Mouse (Mus musculus): Measurements from ENCODE around the gene H2bfm. TPM values are rescaled to one million over a fixed set of nuclear protein-coding genes. Genes with fewer than 3 reads are reported as not detected.
"Not testable (repeated sequence)": the region's sequence is repeated elsewhere in the genome, so short reads cannot be mapped to it uniquely, and the experiment has no call there.

The H2bfm gene
- total RNA-seq (2021) = not detected
- long read RNA-seq, experiment 1 = 0 reads
- long read RNA-seq, experiment 2 = 0 reads

DNA sequence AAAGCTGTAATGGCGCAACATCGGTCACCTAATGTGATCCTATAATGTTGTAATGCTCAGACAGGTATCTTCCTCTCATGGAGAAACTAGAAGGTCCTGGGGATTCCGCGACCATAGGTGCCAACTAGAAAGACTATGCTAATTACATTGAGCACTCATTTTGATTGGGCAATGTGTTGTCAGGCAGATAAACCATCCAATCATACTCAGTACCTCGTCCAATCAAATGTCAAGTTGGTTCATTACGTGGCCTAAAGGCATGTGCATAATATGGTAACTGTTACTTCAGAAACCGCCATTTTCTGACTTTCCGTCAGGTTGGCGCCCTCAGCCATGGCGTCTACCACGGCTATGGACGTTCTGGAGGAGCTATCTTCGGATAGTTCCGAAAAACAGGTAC is at the start of gene H2bfm:
Gene H2bfm (plus strand): TSS at position 295 of the 400 bp plus-strand sequence.
- no peak for DNase-seq

DNA sequence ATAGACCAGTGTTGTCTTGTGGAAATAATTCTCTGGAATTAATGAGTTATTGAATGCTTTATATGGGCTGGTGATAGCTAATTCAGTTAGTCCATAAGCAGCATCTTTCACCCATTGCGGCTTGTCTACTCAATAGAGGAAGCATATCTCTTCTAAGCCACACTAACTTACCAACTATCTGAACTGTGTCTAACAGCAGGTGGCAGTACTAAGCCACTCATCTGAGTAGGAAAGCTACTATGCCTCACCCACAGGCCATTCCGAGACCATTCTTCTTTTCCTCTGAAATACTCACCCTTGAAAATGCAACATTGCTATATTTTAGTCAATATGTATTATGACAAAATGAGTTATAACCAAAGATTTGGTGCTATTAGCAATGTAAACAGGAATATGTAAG is 31.4 kb upstream of the H2bfm start:
- DNase-seq = peak; percentile 9

DNA sequence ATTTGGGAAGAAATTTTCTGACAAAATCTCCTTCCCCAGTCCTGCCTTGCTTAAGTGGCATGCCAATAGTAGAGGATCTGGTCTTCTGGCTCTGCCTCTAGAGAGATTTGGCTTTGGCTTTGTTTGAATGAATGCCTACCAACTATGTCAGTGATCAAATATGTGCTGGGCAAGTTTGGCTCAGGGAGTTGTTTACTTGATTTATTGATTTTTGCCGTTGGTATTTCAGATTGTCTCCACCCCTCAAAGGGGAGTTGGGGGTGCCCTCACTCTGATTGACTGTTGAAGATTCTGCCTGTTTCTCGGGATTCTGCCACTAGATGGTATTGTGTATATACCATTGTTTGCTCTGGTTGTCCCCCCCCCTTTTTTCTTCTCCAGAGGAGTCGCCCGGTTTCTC is 22.8 kb upstream of the H2bfm start:
- DNase-seq = no peak

DNA sequence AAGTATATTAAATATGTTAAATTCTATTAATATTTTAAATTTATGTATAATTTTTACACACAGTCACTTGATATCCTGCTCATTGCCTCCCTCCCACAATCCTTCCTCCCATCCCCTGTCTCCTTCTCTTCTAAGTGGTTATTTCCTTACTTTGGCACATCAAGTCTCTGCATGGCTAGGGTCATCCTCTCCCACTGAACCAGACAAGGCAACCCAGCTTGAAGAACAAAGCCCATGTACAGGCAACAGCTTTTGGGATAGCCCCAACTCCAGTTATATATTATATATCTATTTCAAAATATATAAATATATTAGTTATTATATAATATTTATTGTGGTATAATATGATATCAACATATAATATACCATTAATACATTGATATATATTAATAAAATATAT is 1.3 kb upstream of the H2bfm start:
- no peak for DNase-seq

DNA sequence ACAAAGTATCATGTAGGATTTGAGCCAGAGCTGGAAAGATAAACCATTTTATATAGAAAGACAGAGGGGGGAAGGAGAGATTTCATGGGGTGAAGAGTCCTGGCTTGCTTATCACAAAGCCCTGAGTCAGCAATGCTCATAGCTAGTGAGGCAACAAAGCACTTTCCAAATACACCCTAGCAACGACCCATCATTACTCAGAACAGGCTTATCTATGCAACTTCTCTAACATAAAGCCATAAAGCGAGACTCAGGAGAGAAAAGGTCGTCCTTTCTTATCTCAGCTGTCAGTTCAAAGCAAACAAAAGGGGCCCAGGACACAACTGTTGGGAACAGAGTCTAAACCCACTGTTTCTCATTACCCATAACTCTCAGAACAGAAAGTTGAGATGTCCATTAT is 10.9 kb downstream of the H2bfm start:
- no peak for DNase-seq

DNA sequence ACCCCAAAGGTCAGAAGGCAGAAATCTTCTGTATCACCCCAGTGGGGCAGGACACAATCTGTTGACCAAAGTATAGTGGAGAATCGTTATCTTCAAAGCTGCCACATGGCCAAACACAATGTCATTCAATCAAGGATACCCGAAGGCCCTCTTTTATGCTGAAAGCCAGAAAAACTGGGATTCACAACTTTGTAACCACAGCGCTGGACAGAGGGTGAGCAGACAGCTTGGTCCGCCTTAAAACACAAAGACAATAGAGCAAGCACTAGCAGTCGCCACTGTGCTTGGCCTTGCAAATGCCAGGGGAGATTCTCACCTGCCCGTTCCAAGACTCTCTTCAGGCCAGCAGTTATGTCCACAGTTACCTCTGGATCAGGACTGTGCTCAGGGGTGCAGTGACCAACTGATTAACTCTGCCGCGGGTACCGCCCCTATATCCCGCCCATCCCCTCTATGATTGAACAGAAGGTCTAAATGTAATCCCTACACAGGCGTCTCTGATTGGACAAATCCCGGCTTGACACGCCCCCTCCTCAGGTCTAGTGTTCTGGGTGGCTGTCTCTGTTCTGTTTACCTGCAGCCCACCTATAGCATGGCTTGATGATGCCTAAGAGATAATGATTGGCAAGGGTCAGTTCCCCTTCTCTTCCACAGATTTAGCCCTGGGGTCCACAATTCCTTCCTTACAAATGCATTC is 30.6 kb downstream of the H2bfm start:
- DNase-seq = peak; percentile 56

DNA sequence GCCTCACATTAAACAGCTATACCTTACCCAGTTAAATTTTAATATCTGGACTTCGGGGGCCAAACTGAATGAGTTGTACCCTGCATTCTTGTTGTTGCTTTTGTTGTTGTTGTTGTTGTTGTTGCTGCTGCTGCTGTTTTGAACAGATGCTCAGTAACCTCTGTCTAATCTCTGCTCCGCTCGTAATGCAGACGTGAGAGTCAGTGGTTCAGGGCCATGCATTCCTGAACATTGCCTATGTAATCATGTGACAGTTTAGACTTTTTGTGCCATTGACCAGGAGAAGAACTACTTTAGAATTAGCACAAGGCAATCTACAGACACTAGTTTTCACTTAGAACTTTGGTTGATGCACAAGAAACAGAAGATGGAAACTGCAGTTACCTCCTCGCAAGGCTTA is 31.2 kb downstream of the H2bfm start:
- not testable (repeated sequence) for DNase-seq

DNA sequence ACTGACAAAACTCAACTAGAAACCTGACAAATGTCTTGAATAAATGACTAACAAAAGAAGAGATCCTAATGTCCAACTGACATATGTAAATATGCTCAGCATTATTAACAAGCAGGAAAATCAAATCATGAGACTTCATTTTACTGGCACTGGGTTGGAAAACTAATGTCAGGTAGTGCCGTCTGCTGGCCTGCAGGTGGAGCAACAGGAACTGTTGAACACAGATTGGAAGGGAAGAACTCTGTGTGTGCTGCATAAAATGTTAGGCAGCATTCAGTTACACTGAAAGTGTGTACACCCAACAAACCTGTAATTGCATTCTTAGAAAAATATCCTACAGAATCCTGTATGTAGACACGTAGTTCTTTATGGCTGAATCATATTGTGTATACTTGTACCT is 32.6 kb downstream of the H2bfm start:
- DNase-seq = peak; percentile 10

DNA sequence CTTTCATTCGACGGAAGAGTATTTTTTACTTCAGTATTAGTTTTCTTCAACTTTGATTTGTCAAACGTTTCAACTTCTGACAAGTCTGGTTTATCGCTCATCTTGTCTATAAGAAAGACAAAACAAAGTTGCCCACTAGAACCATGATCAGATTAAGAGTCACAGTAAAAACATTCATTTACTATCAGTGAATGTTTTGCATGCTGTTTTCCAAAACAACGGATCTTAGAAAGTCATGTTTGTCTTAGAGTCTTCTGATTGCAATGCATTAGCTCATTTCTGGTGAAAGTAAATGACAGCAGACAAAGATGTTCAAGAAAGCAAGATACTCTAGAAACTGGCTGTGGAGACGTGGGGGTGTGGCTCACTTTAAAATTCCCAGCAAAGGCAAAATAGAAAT is 48.3 kb downstream of the H2bfm start, which contains the start of gene Tmsb15b2:
Gene Tmsb15b2 (minus strand): TSS at position 101 of the 400 bp plus-strand sequence.
- DNase-seq = not testable (repeated sequence)

DNA sequence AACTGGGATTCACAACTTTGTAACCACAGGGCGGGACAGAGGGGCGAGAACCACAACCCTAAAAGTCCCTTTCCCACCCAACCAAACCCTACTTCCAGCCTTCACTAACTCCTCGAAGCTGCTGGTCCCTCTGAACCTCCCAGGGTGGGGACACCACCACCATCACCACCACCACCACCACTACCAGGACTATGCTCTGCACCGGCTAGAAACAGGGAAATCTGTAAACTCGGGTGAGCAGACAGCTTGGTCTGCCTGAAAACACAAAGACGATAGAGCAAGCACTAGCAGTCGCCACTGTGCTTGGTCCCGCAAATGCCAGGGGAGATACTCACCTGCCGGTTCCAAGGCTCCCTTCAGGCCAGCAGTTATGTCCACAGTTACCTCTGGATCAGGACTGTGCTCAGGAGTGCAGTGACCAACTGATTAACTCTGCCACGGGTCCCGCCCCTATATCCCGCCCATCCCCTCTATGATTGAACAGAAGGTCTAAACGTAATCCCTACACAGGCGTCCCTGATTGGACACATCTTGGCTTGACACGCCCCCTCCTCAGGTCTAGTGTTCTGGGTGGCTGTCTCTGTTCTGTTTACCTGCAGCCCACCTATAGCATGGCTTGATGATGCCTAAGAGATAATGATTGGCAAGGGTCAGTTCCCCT is 49.4 kb downstream of the H2bfm start, which contains the start of the genes Tmsb15l and Tmsb15b1:
Gene Tmsb15l (minus strand): TSS at position 446 of the 661 bp plus-strand sequence.
Gene Tmsb15b1 (minus strand): TSS at position 451 of the 661 bp plus-strand sequence.
- peak; percentile 72 for DNase-seq

Other genes with a start within 250 kb of the H2bfm start
- 1 to 10 TPM; 6.4 to 6.9 TPM for gene Tceal1, start 219.3 kb upstream of the H2bfm start, total RNA-seq (2021)
- 100 to 1,000 TPM; 226 to 278 TPM for gene Morf4l2, start 183.6 kb upstream of the H2bfm start, total RNA-seq (2021)
- gene Glra4, start 147.2 kb upstream of the H2bfm start, total RNA-seq (2021) = not detected
- 10 to 100 TPM in 1 of 2 experiments, 1 to 10 TPM in 1; 7.0 to 13.0 TPM for gene Plp1, start 104.7 kb upstream of the H2bfm start, total RNA-seq (2021)
- gene Rab9b, start 58.6 kb upstream of the H2bfm start, total RNA-seq (2021) = under 1 TPM; 0.66 to 0.73 TPM
- gene Tmsb15b2, start 48.2 kb downstream of the H2bfm start, total RNA-seq (2021) = 10 to 100 TPM; 13.1 to 18.8 TPM
- gene Tmsb15l, start 49.5 kb downstream of the H2bfm start, total RNA-seq (2021) = 1 to 10 TPM; 1.0 to 1.1 TPM
- 1 to 10 TPM; 4.6 to 7.5 TPM for gene Tmsb15b1, start 49.5 kb downstream of the H2bfm start, total RNA-seq (2021)
- gene Zcchc18, start 65.8 kb downstream of the H2bfm start, total RNA-seq (2021) = 10 to 100 TPM in 1 of 2 experiments, 1 to 10 TPM in 1; 9.9 to 14.0 TPM
- 10 to 100 TPM in 1 of 2 experiments, 1 to 10 TPM in 1; 7.3 to 14.0 TPM for gene Slc25a53, start 111.0 kb downstream of the H2bfm start, total RNA-seq (2021)
- gene Fam199x, start 122.3 kb downstream of the H2bfm start, total RNA-seq (2021) = 1 to 10 TPM; 5.8 to 7.2 TPM
- not detected for gene Esx1, start 194.8 kb downstream of the H2bfm start, total RNA-seq (2021)

Data from adrenal gland, postnatal 10 days (tissue).